Mouse (Mus musculus): ENCODE results near the gene Cfh. TPM values are rescaled to one million over a fixed set of nuclear protein-coding genes. Genes with fewer than 3 reads are reported as not detected.
"Not testable (repeated sequence)": the region's sequence is repeated elsewhere in the genome, so short reads cannot be mapped to it uniquely, and the experiment has no call there.

Cfh gene
- polyA plus RNA-seq (2016; fragmentation: Nextera tagmentation; extraction: Ambion mirVana) = 6.7 and 7.0 TPM in 2 replicates

GRCm38 (mm10) chr1:140183664-140184063 is at the start of gene Cfh:
Gene Cfh (minus strand): TSS chr1:140183764.
- not testable (repeated sequence) for H3K27ac ChIP-seq (replicated peaks); H3K36me3 ChIP-seq; H3K27me3 ChIP-seq; H3K4me1 ChIP-seq; H3K9me3 ChIP-seq; H3K4me2 ChIP-seq (replicated peaks); ATAC-seq (ENCODE audit: low FRiP score, low read depth); H3K4me3 ChIP-seq; H3K9ac ChIP-seq (replicated peaks)

GRCm38 (mm10) chr1:140226673-140227072 is 43.1 kb upstream of the Cfh start:
- H3K9ac ChIP-seq (replicated peaks) = no peak overlapping the region
- H3K27ac ChIP-seq (replicated peaks) = no peak overlapping the region
- WGBS = 81% methylated on average over 8 of the region's 8 CpGs
- no peaks in the 10 kb centered on the region for H3K9me3 ChIP-seq
- H3K4me3 ChIP-seq = no peak overlapping the region
- H3K36me3 ChIP-seq = no peaks in the 10 kb centered on the region
- no peaks in the 10 kb centered on the region for H3K27me3 ChIP-seq
- no peaks in the 10 kb centered on the region for H3K4me1 ChIP-seq
- no peak for ATAC-seq (ENCODE audit: low FRiP score, low read depth)
- no peak overlapping the region for H3K4me2 ChIP-seq (replicated peaks)

GRCm38 (mm10) chr1:140225221-140225620 is 41.7 kb upstream of the Cfh start:
- Histone ChIP-seq H3K4me3 (no peak overlapping the region), H3K27ac (replicated peaks) (no peak overlapping the region), H3K4me2 (replicated peaks) (no peak overlapping the region), H3K27me3 (no peaks in the 10 kb centered on the region), H3K9ac (replicated peaks) (no peak overlapping the region), H3K9me3 (no peaks in the 10 kb centered on the region), H3K4me1 (no peaks in the 10 kb centered on the region), H3K36me3 (no peaks in the 10 kb centered on the region)
- peak; percentile 64; the same call in 1 of the 2 replicates for ATAC-seq (ENCODE audit: low FRiP score, low read depth)
- 60% methylated on average over 3 of the region's 3 CpGs for WGBS

GRCm38 (mm10) chr1:140205329-140205728 is 21.8 kb upstream of the Cfh start:
- Histone ChIP-seq H3K27me3 (no peaks in the 10 kb centered on the region), H3K27ac (replicated peaks) (no peak overlapping the region), H3K36me3 (no peaks in the 10 kb centered on the region), H3K9ac (replicated peaks) (no peak overlapping the region), H3K4me1 (no peaks in the 10 kb centered on the region), H3K4me3 (no peak overlapping the region), H3K9me3 (no peaks in the 10 kb centered on the region), H3K4me2 (replicated peaks) (no peak overlapping the region)
- no peak for ATAC-seq (ENCODE audit: low FRiP score, low read depth)
- WGBS = 73% methylated on average over 2 of the region's 2 CpGs

- ATAC-seq (ENCODE audit: low FRiP score, low read depth); H3K9me3 ChIP-seq; H3K4me2 ChIP-seq (replicated peaks); H3K27ac ChIP-seq (replicated peaks); H3K36me3 ChIP-seq; H3K4me1 ChIP-seq; H3K4me3 ChIP-seq; H3K27me3 ChIP-seq; H3K9ac ChIP-seq (replicated peaks): not testable (repeated sequence)
- 73% methylated on average over 2 of the region's 2 CpGs for WGBS
Observed at GRCm38 (mm10) chr1:140188500-140188899, 4.9 kb upstream of the Cfh start.

GRCm38 (mm10) chr1:140183208-140183607 is 356 bp downstream of the Cfh start:
- H3K36me3 ChIP-seq = no peaks in the 10 kb centered on the region
- ATAC-seq (ENCODE audit: low FRiP score, low read depth) = no peak
- H3K27me3 ChIP-seq = no peaks in the 10 kb centered on the region
- H3K4me1 ChIP-seq = no peaks in the 10 kb centered on the region
- no peak overlapping the region for H3K27ac ChIP-seq (replicated peaks)
- no peak overlapping the region for H3K4me2 ChIP-seq (replicated peaks)
- H3K4me3 ChIP-seq = no peak overlapping the region
- no peaks in the 10 kb centered on the region for H3K9me3 ChIP-seq
- H3K9ac ChIP-seq (replicated peaks) = no peak overlapping the region
- 65% methylated on average over 2 of the region's 2 CpGs for WGBS

GRCm38 (mm10) chr1:140180125-140180524 is 3.4 kb downstream of the Cfh start:
- Histone ChIP-seq H3K9me3 (no peaks in the 10 kb centered on the region), H3K36me3 (no peaks in the 10 kb centered on the region), H3K27me3 (no peaks in the 10 kb centered on the region), H3K4me2 (replicated peaks) (no peak overlapping the region), H3K27ac (replicated peaks) (no peak overlapping the region), H3K4me1 (no peaks in the 10 kb centered on the region), H3K9ac (replicated peaks) (no peak overlapping the region), H3K4me3 (no peak overlapping the region)
- no peak for ATAC-seq (ENCODE audit: low FRiP score, low read depth)
- WGBS = 78% methylated on average over 1 of the region's 1 CpGs

- Histone ChIP-seq H3K4me1 (no peaks in the 10 kb centered on the region), H3K9me3 (no peaks in the 10 kb centered on the region), H3K4me3 (no peak overlapping the region), H3K36me3 (no peaks in the 10 kb centered on the region), H3K9ac (replicated peaks) (no peak overlapping the region), H3K27ac (replicated peaks) (no peak overlapping the region), H3K4me2 (replicated peaks) (no peak overlapping the region), H3K27me3 (no peaks in the 10 kb centered on the region)
- ATAC-seq (ENCODE audit: low FRiP score, low read depth) = no peak
- 73% methylated on average over 2 of the region's 2 CpGs for WGBS
Observed at GRCm38 (mm10) chr1:140175442-140175841, 8.1 kb downstream of the Cfh start.

- Histone ChIP-seq H3K27ac (replicated peaks) (no peak overlapping the region), H3K9ac (replicated peaks) (no peak overlapping the region), H3K4me2 (replicated peaks) (no peak overlapping the region), H3K4me1 (no peaks in the 10 kb centered on the region), H3K9me3 (no peaks in the 10 kb centered on the region), H3K36me3 (no peaks in the 10 kb centered on the region), H3K27me3 (no peaks in the 10 kb centered on the region), H3K4me3 (no peak overlapping the region)
- WGBS = 50% methylated on average over 4 of the region's 4 CpGs
- ATAC-seq (ENCODE audit: low FRiP score, low read depth) = no peak; the same call in 1 of the 2 replicates
Observed at GRCm38 (mm10) chr1:140171581-140172154, 11.9 kb downstream of the Cfh start.

- Histone ChIP-seq H3K4me3 (no peak overlapping the region), H3K4me1 (no peaks in the 10 kb centered on the region), H3K36me3 (no peaks in the 10 kb centered on the region), H3K9me3 (no peaks in the 10 kb centered on the region), H3K9ac (replicated peaks) (no peak overlapping the region), H3K4me2 (replicated peaks) (no peak overlapping the region), H3K27ac (replicated peaks) (no peak overlapping the region), H3K27me3 (no peaks in the 10 kb centered on the region)
- WGBS = 67% methylated on average over 2 of the region's 3 CpGs
- ATAC-seq (ENCODE audit: low FRiP score, low read depth) = no peak; the same call in 1 of the 2 replicates
Observed at GRCm38 (mm10) chr1:140158970-140159369, 24.6 kb downstream of the Cfh start.

GRCm38 (mm10) chr1:140069471-140069870 is 114.1 kb downstream of the Cfh start:
- no peaks in the 10 kb centered on the region for H3K9me3 ChIP-seq
- H3K4me3 ChIP-seq = no peak overlapping the region
- no peak overlapping the region for H3K9ac ChIP-seq (replicated peaks)
- no peak overlapping the region for H3K4me2 ChIP-seq (replicated peaks)
- H3K27me3 ChIP-seq = no peaks in the 10 kb centered on the region
- H3K27ac ChIP-seq (replicated peaks) = no peak overlapping the region
- H3K4me1 ChIP-seq = no peaks in the 10 kb centered on the region
- ATAC-seq (ENCODE audit: low FRiP score, low read depth) = no peak
- H3K36me3 ChIP-seq = no peaks in the 10 kb centered on the region

Data from midbrain, embryonic 12.5 days (tissue).